Mouse (Mus musculus): Measurements from ENCODE around the gene Cnbp.

GRCm38 (mm10) chr6:87873963-87874362 lies 23.1 kb upstream of the Cnbp start:
- TF ChIP-seq CTCF (IDR thresholded peaks at IDR 0.05; ENCODE audit: low read depth) (no peak), EP300 (IDR thresholded peaks at IDR 0.05; ENCODE audit: low read depth) (no peak)
